Mouse (Mus musculus): ENCODE data around the gene Tmem238l. TPM values are rescaled to one million over a fixed set of nuclear protein-coding genes. Genes with fewer than 3 reads are reported as not detected.

The Tmem238l gene
- polyA plus RNA-seq, 1 experiment from 2014 or later = not detected

DNA sequence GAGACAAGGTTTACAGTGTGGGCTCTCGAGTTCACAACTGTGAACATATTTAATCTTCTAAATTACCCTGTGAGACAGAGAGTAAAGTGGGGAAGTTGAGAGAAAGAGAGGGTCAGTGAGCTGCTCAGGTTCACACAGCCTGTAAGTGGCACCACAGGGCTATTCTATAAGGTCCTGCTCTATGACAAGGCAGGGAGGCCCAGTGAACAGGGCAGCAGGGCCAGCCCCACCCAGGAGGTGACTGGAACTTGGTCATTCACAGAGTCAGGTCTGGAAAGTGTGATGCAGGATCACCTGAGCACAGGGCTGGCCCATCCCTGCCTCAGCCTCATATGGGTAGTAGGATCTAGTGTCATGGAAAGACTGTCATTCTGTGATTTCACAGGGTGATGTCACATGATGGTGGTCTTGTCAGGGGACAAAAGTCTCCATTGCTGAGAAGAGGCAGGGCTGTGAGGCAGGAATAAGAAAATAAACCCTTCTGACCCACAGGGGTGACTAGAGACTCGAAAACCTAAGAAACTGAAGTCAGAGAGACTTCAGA lies 11.1 kb upstream of the Tmem238l start:
- no peaks in the 10 kb centered on the region for H3K36me3 ChIP-seq
- WGBS = 68% methylated on average over 2 of the region's 2 CpGs

DNA sequence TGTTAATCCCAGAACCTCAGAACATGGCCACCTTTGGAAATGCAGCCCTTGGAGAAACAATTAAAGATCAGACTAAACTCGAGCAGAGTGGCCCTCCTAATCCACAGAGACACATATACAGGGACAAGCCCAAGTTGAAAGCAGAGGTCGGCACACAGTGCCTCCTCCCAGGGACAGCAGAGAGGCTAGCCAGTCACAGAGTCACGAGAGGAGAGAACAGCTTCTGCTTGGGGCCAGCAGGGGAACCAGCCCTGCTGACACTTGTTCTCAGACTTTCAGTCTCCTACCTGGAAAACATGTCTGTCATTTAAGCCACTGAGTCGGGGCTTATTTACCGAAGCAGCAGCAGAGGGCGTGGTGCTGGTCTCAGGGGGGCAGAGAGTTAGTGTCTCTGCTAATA lies 9.9 kb upstream of the Tmem238l start:
- Histone ChIP-seq H3K4me1 (no peaks in the 10 kb centered on the region), H3K27me3 (no peaks in the 10 kb centered on the region), H3K4me2 (replicated peaks) (no peak overlapping the region), H3K36me3 (no peaks in the 10 kb centered on the region), H3K9me3 (no peaks in the 10 kb centered on the region), H3K4me3 (no peak overlapping the region), H3K9ac (replicated peaks) (no peak overlapping the region), H3K27ac (replicated peaks) (no peak overlapping the region)
- ATAC-seq (ENCODE audit: low FRiP score, low read depth) = no peak
- WGBS = 67% methylated on average over 6 of the region's 6 CpGs

More for the DNA sequence above, 11.1 kb upstream of the Tmem238l start:
- H3K27me3 ChIP-seq = no peaks in the 10 kb centered on the region
- no peak overlapping the region for H3K4me3 ChIP-seq
- ATAC-seq (ENCODE audit: low FRiP score, low read depth) = no peak
- H3K27ac ChIP-seq (replicated peaks) = no peak overlapping the region
- H3K4me1 ChIP-seq = no peaks in the 10 kb centered on the region
- H3K9me3 ChIP-seq = no peaks in the 10 kb centered on the region
- H3K4me2 ChIP-seq (replicated peaks) = no peak overlapping the region
- no peak overlapping the region for H3K9ac ChIP-seq (replicated peaks)

DNA sequence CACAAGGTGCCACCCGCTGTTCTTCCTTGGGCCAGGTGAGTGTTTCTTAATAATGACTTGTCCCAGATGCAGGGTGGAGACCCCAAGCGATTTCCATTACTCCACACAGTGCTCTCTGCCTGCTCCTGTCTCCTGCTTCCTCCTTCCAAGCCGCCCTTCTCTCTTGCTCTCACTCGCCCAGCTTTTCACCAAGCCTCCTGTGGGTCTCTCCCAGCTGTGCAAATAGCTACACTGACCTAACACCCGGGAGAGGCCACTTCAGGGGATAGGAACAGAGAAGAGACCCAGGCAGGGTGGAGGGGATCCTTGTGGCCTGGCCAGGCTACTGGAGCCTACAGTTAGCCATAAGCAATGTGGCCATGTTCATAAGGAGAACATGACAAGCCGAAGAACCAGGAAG lies 9.5 kb upstream of the Tmem238l start:
- no peak for ATAC-seq (ENCODE audit: low FRiP score, low read depth)
- Histone ChIP-seq H3K4me2 (replicated peaks) (no peak overlapping the region), H3K9ac (replicated peaks) (no peak overlapping the region), H3K27ac (replicated peaks) (no peak overlapping the region), H3K4me1 (no peaks in the 10 kb centered on the region), H3K4me3 (no peak overlapping the region), H3K27me3 (no peaks in the 10 kb centered on the region), H3K9me3 (no peaks in the 10 kb centered on the region), H3K36me3 (no peaks in the 10 kb centered on the region)
- WGBS = 73% methylated on average over 6 of the region's 6 CpGs

DNA sequence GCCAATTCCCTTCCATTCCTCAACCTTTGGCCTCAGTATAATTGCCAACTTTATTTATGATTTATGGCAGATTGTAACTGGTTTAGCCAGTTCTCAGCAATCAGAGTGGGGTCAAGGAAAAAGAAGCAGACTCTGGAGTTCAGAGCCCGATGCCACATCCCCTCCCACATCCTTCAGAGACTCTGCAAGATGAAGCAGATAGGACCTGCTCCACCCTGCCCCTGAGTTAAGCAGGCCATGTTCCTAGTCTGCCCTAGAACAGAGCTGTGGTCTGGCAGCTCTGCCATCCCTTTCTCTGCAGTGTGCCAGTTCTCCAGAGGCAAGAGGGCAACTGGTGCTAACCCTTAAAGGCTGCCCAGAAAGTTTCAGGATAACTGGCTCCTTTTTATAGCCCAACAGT lies 4.4 kb downstream of the Tmem238l start:
- Histone ChIP-seq H3K4me2 (replicated peaks) (no peak overlapping the region), H3K4me3 (no peak overlapping the region), H3K9ac (replicated peaks) (no peak overlapping the region), H3K27me3 (no peaks in the 10 kb centered on the region), H3K4me1 (no peaks in the 10 kb centered on the region), H3K27ac (replicated peaks) (no peak overlapping the region), H3K9me3 (no peaks in the 10 kb centered on the region), H3K36me3 (no peaks in the 10 kb centered on the region)
- no peak for ATAC-seq (ENCODE audit: low FRiP score, low read depth)
- WGBS = 91% methylated on average over 1 of the region's 1 CpGs

DNA sequence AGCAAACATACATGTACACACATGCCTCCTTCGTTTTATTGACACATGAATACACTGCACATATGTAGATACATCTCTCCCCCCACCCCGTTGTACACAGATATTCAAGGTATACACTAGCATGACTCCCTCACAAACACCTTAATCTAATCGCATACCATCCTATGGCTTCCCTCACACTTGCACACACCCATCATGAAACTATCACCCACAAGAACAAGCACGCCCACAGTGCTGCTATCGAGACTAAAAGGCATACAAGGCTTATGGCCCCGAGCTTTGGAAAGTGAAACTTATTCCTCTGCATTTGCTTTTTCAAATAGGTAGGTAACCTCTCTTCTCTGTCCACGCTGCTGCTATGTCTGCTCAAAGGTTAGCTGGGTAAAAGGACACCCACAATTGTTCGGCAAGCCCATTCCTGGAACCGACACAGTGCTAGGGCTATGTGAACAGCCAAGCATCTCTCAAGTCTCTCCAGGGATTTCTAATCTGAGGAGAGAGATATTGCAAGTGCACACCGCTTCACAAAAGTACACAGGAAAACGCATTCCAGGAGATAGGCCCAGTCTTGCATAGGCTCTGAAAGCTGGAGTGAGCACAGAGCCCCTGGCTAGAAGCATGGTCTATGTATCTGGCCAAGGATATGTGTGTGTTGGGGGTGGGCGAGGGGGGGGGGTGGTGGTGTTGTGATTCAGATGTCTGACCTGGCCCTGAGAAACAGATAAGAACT lies 5.2 kb downstream of the Tmem238l start:
- no peak overlapping the region for H3K27ac ChIP-seq (replicated peaks)
- no peak overlapping the region for H3K4me3 ChIP-seq
- H3K36me3 ChIP-seq = no peaks in the 10 kb centered on the region
- H3K27me3 ChIP-seq = no peaks in the 10 kb centered on the region
- H3K4me1 ChIP-seq = no peaks in the 10 kb centered on the region
- no peaks in the 10 kb centered on the region for H3K9me3 ChIP-seq
- no peak for ATAC-seq (ENCODE audit: low FRiP score, low read depth)
- no peak overlapping the region for H3K4me2 ChIP-seq (replicated peaks)
- H3K9ac ChIP-seq (replicated peaks) = no peak overlapping the region
- WGBS = 88% methylated on average over 12 of the region's 12 CpGs

DNA sequence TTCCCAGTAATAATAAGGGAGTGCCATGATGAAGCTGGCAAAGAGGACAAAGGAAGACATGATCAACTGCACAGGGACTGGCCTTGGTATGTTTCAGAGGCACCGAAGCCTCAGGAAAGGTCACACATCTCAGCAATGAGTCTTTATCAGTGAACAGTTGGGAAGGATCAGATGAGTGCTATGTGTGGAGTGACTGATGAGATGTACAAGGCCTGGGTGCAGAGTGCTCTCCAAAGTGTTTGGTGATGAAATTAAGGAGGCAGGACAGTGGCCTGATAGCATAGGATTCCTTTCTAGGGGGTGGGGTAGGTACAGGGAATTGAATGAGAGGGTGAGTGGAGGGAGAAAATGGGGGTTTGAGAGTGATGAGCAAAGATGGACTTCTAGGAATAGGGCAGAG lies 7.0 kb downstream of the Tmem238l start:
- 100% methylated on average over 1 of the region's 1 CpGs for WGBS
- no peaks in the 10 kb centered on the region for H3K27me3 ChIP-seq
- H3K4me2 ChIP-seq (replicated peaks) = no peak overlapping the region
- no peak for ATAC-seq (ENCODE audit: low FRiP score, low read depth)
- H3K27ac ChIP-seq (replicated peaks) = no peak overlapping the region
- no peaks in the 10 kb centered on the region for H3K36me3 ChIP-seq
- no peaks in the 10 kb centered on the region for H3K4me1 ChIP-seq
- H3K9ac ChIP-seq (replicated peaks) = no peak overlapping the region
- H3K4me3 ChIP-seq = no peak overlapping the region
- no peaks in the 10 kb centered on the region for H3K9me3 ChIP-seq

DNA sequence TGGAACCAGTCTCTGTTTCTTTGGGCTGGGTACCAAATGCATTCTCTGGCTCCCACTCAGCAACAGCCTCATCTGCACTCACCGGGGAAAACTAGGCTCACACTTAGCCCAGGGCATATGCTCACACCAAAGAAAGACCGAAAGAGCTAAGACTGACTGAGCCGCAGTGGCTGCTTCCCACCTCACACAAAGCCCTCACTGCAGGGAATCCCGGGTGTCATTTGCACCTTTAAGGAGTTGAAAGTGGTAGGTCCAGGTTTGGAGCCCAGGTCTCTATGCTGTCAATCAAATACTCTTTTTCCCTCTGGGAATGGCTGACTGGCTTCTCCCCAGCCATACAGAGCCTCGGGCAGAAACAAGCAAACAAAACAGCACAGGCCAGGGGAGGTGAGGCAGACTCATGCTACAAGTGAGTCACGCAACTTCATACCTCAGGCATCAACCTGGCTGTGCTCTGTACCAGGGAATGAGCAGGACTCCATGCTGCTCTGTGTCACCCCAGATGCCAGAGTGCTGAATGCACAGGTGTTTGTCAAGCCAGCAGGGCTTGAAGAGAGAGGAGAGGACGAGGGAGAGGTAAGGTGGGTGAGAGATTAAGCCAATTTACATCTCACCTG lies 10.2 kb downstream of the Tmem238l start:
- H3K27ac ChIP-seq (replicated peaks) = no peak overlapping the region
- no peaks in the 10 kb centered on the region for H3K4me1 ChIP-seq
- H3K4me2 ChIP-seq (replicated peaks) = no peak overlapping the region
- no peaks in the 10 kb centered on the region for H3K36me3 ChIP-seq
- no peaks in the 10 kb centered on the region for H3K9me3 ChIP-seq
- H3K4me3 ChIP-seq = no peak overlapping the region
- WGBS = 27% methylated on average over 7 of the region's 7 CpGs
- no peaks in the 10 kb centered on the region; the same call in 1 of the 2 replicates for H3K27me3 ChIP-seq
- no peak for ATAC-seq (ENCODE audit: low FRiP score, low read depth)
- no peak overlapping the region for H3K9ac ChIP-seq (replicated peaks)

DNA sequence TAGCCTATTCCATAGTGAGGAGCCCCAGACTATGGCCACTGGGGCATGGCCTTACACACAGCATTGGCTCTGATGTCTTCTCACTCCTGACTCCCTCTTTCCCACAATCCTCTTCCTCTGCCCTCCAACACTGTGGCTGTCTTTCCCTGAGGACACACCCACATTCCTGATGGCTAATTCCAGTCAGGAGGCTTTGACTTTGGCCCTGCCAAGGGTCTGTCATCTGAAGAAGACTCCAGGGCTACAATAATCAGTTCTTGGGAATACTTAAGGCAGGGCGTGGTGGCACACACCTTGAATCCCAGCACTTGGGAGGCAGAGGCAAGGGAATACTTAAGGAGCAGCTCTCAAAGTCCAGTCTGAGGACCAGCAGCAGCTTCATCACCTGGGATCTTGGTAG lies 12.1 kb downstream of the Tmem238l start:
- Histone ChIP-seq H3K9ac (replicated peaks) (no peak overlapping the region), H3K4me3 (no peak overlapping the region), H3K27ac (replicated peaks) (no peak overlapping the region), H3K27me3 (no peaks in the 10 kb centered on the region; the same call in 1 of the 2 replicates), H3K4me2 (replicated peaks) (no peak overlapping the region), H3K9me3 (no peaks in the 10 kb centered on the region), H3K4me1 (no peaks in the 10 kb centered on the region), H3K36me3 (no peaks in the 10 kb centered on the region)
- WGBS = 80% methylated on average over 1 of the region's 1 CpGs
- no peak for ATAC-seq (ENCODE audit: low FRiP score, low read depth)

DNA sequence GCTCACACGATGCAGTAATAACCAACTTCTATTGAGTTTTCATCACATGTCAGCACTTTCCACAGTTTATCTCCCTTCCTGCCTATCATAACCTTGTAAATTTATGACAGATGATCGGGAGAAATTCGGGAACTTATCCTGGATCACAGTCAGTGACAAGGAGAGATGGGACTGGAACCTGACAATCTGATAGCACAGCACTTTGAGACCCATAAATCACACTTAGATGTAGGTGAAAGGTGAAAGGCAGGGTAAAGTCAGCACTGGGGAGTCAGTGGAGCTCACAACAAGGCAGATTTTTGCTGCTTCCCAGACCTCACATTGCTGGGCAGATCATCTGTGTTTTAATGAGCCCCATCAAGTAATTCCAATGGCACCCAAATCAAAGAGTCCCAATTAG lies 17.1 kb downstream of the Tmem238l start:
- ATAC-seq (ENCODE audit: low FRiP score, low read depth) = no peak
- 83% methylated on average over 3 of the region's 3 CpGs for whole genome bisulfite sequencing
- no peak overlapping the region for H3K4me2 ChIP-seq (replicated peaks)
- no peaks in the 10 kb centered on the region for H3K4me1 ChIP-seq
- no peak overlapping the region for H3K27ac ChIP-seq (replicated peaks)
- H3K9me3 ChIP-seq = no peaks in the 10 kb centered on the region; the same call in 1 of the 2 replicates
- no peaks in the 10 kb centered on the region for H3K36me3 ChIP-seq
- H3K4me3 ChIP-seq = no peak overlapping the region
- no peaks in the 10 kb centered on the region; the same call in 1 of the 2 replicates for H3K27me3 ChIP-seq
- H3K9ac ChIP-seq (replicated peaks) = no peak overlapping the region

DNA sequence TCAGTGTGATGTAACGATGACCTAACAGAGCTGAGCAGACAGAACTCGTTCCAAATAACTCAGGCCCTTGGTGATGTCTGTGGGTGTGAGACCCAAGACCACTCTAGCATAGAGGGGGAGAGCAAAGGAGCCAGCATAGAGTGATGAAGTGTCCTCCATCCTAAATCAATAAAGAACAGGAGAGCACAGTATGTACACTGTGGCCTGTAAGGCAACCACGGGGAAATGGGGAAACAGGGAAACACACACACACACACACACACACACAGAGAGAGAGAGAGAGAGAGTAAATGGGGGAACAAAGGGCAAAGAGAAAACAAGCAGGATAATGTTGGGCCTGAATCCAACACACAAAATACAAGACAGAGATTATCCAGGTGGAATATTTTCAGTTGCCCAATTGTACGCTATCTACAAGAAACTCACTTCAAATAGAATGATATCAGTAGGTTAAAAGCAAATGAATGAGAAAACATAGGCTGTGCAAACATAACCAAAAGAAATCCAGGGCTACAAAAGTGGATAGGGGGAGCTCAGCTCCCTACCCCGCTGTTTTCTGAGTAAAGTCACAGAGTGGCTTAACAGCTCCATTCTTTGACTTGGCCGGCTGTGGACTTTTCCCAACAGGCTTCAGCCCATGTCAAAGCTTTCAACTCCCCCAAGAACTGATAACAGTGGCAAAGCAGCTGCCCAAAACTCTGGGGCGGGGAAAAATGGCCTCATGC lies 19.3 kb downstream of the Tmem238l start:
- no peak overlapping the region for H3K27ac ChIP-seq (replicated peaks)
- H3K9me3 ChIP-seq = no peaks in the 10 kb centered on the region; the same call in 1 of the 2 replicates
- no peak overlapping the region for H3K9ac ChIP-seq (replicated peaks)
- H3K4me3 ChIP-seq = no peak overlapping the region
- ATAC-seq (ENCODE audit: low FRiP score, low read depth) = no peak
- H3K36me3 ChIP-seq = no peaks in the 10 kb centered on the region
- no peaks in the 10 kb centered on the region; the same call in 1 of the 2 replicates for H3K27me3 ChIP-seq
- H3K4me2 ChIP-seq (replicated peaks) = no peak overlapping the region
- WGBS = 87% methylated on average over 7 of the region's 7 CpGs
- no peaks in the 10 kb centered on the region for H3K4me1 ChIP-seq

DNA sequence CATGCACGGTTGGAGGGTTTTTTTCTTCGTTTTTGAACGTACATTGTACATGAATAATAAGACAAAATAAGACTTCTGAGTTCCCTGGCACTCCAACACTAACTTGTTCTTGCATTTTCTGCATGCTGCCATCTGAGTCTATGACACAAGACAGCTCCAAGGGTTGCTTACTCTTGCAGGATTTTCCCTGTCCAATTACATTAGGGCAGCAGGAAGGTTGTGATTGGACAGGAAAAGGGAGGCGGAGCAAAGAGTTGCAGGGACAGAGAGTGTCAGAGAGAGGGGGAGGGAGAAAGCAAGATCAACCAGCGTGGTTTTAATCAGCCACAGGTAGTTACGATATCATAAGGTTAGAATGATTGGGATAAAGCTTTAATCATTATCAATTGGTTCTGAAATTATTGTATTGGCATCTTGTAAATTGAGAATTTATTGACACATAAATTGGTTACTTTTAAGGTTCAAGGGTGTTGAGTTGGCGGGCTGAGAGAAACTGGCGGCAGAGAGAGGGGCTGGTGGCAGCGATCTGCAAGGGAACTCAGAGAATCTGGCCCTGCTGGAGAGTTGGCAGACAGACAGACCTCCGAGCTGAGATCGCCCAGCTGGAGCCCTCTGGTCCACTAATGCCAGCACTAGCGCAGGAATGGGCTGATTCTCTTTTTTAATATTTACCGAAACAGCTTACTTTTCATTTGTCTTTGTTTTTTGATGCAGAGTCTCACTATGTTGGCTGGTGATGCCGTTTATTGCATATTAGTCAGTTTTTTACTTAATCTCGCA lies 25.1 kb downstream of the Tmem238l start:
- Histone ChIP-seq H3K36me3 (no peaks in the 10 kb centered on the region), H3K4me2 (replicated peaks) (no peak overlapping the region), H3K4me3 (no peak overlapping the region), H3K27me3 (peaks cover 6% of the 10 kb centered on the region; the same call in 1 of the 2 replicates), H3K9ac (replicated peaks) (no peak overlapping the region), H3K27ac (replicated peaks) (no peak overlapping the region), H3K4me1 (peaks cover 18% of the 10 kb centered on the region), H3K9me3 (no peaks in the 10 kb centered on the region)
- 83% methylated on average over 15 of the region's 15 CpGs for WGBS
- no peak for ATAC-seq (ENCODE audit: low FRiP score, low read depth)

All from midbrain, embryonic 12.5 days (tissue).